Mouse (Mus musculus) left cerebral cortex, adult 2 months (tissue): Measurements from ENCODE around the gene Gpr68. TPM values are rescaled to one million over a fixed set of nuclear protein-coding genes. Genes with fewer than 3 reads are reported as not detected.

Experiments used
- DNase-seq, 2 experiments: peaks; one replicate each; pipeline ENCODE4 v3.0.0; 2021 to 2022; ENCODE audit warnings: low spot score in 2 of 2, mixed read lengths in 1 of 2; ENCODE audit errors: extremely low spot score in 1 of 2
- H3K27ac ChIP-seq: fragments of 200-600 bp; 2 replicates; pipeline ENCODE4 v1.8.1; 2022
- H3K4me3 ChIP-seq: fragments of 200-600 bp; 2 replicates; pipeline ENCODE4 v1.8.1; 2022
- CTCF ChIP-seq: fragments of 200-600 bp; IDR thresholded peaks from 2 replicates; pipeline ENCODE4 v1.8.1; 2022; ENCODE audit warnings: antibody characterized with exemption, mild to moderate bottlenecking, moderate library complexity
- intact Hi-C: fragments of 180-260 bp; cut with DNase I; formaldehyde crosslinking; loops from one replicate; pipeline ENCODE4 v1.15.1; 2025
- total RNA-seq, 2 experiments: library from RNA; stranded (reverse); gene quantifications; 2 replicates each; pipeline ENCODE4 v1.2.3; 2021

The Gpr68 gene
- total RNA-seq, 2 experiments from 2014 or later = 14.0 to 15.6 TPM

DNA sequence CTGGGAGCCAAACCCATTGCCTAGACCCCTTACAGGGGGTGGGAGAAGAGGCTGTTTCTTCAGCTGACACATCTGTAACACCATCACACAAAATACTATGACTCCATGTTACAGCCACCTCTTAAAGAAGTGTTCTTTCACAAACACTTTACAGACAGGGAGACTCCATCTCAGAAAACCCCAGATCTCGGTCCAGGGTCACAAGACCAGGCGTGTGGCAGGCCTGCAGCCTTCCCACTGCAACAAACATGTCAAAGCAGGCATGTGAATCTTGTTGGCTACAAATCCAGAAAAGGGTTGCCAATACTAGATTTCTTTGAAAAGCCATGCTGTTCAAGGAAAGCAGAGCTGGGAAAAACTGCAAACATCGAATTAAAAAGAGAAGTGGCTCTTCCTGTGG lies 33.4 kb upstream of the Gpr68 start:
- no peak overlapping the region for H3K27ac ChIP-seq
- no peak for DNase-seq
- intact Hi-C loops = no loop called here
- no peak overlapping the region for H3K4me3 ChIP-seq
- TF ChIP-seq CTCF = no peak

DNA sequence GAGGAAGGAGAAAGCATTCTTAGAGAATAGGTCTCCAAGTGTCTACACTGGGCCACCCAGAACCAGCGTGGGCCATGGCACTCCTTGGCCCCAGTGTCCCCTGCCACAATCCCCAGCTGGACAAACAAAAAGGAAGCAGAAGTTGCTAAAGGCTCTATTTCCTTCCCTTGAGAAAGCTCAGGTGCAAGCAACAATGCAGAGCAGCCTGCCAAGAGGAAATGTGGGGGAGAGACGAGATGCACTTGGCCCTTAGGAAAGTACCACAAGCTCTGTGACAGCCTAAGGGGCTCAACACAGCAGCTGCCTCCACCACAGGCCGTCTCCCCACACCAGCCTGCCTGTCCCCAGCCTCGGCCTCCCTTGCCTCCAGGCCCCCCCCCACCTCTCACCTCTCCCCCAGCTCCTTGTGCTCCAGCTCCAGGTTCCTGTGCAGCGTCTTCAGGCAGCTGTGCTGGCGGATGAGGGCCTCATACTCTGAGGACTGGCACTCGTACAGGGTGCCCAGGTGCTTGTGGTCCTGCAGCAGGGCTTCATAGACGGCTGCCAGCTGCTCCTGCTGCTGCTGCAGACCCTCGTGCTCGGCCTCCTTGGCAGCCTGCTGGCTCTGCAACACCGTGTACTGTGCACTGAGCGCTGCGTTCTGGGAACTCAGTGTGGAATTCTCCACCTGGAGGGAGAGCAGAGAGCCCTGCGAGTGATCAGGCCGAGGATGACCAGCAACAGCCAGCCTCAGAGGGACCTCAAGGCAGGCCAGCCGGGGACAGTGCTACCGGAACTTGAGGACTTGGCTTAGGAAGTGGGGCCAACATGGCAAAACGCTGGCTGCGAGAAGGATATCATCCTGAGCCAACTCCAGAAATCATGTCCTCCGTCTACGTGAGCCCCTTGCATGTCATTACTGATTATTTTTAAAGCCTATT lies 29.7 kb upstream of the Gpr68 start:
- intact Hi-C loops = loop anchor here (5.0 to 10.0 kb wide), 2 partner anchors 425 to 667 kb away; no protein-coding TSS in a partner anchor
- no peak for DNase-seq
- Histone ChIP-seq H3K4me3 (no peak overlapping the region), H3K27ac (no peak overlapping the region)
- no peak for TF ChIP-seq CTCF

DNA sequence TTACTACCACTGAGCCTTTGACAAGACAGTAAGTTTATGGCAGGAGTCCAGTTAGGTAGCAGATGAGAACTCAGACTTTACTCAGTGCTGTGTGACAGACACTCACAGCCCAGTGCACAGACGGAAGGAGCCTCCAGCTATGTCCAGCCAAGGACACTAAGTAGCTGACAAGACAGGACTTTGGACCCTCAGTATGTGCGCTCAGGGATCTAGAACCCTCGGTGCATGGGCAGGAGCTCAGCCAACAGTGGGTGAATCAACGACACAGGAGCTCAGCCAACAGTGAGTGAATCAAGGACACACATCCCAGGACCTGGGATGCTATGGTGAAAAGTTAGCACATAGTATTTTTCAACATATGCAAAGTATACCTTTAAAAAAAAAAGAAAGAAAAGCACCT lies 28.7 kb upstream of the Gpr68 start:
- Histone ChIP-seq H3K4me3 (no peak overlapping the region), H3K27ac (no peak overlapping the region)
- DNase-seq = no peak
- no peak for TF ChIP-seq CTCF
- intact Hi-C loops = loop anchor here (1.0 to 10.0 kb wide), 3 partner anchors 93 to 668 kb away; partner anchors contain the start of gene Ccdc88c

DNA sequence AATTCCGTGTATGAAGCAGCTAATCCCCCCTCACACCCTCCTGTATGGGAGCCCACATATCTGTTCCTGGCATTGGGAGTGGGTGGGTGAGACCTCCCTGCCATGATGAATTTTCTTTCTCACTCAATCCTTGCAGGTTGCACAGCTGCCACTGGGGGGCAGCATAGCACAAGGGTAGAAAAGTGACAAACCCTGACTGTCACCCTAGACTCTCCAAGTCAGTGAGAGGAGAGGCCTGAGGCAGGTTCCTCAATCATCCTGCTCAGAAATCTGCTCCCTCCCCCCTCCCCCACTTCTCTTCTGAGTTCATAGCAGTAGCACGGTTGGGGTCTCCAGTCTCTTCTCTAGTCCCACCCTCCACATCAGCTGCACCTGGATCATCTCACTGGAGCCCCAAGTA lies 28.1 kb upstream of the Gpr68 start:
- Histone ChIP-seq H3K4me3 (no peak overlapping the region), H3K27ac (no peak overlapping the region)
- peak; percentile 93 for TF ChIP-seq CTCF
- DNase-seq = peak; percentile 76 to 83
- intact Hi-C loops = loop anchor here (1.0 to 10.0 kb wide), 3 partner anchors 93 to 669 kb away; partner anchors contain the start of gene Ccdc88c

DNA sequence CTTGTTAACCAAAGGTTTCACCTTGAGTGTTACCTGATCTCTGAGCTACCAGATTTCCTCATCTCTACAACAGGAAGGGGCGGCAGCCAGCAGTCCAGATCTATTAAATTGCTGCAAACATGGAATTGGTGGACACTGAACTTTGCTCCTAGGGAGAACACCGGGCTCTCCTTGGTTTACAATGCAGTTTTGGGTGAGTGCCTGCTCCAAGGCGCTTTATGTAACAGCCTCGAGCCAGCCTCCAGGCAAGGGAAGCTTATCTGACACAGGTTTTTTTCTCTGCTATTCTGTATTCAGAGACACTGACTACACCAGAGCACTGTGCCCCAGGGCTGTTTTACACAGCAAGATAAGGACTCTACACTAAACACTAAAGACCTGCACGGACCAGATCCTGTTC lies 26.8 kb upstream of the Gpr68 start:
- no peak for TF ChIP-seq CTCF
- Histone ChIP-seq H3K4me3 (no peak overlapping the region), H3K27ac (no peak overlapping the region; the same call in 1 of the 2 replicates)
- no peak for DNase-seq
- intact Hi-C loops = loop anchor here (5.0 to 10.0 kb wide), 2 partner anchors 428 to 670 kb away; no protein-coding TSS in a partner anchor

DNA sequence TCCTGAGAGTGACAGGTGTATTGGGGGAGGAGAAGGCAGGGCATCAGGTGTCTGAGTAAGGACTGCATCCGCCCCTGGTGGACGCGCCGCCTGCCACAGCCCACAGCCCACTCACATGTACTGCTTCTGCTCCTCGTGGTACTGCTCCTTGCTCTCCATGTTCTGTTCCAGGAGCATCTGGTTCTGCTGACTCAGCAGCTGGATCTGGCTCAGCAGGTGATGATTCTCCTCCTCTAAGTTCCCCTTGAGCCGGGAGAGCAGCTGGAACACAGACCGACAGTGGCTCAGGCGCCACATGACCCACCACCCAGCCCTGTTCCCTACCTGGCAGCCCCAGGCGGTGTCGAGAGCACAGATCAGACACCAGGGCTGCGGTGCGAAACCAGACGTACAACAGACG lies 23.7 kb upstream of the Gpr68 start:
- intact Hi-C loops = loop anchor here (10.0 kb wide), 1 partner anchor 673 kb away; no protein-coding TSS in a partner anchor

DNA sequence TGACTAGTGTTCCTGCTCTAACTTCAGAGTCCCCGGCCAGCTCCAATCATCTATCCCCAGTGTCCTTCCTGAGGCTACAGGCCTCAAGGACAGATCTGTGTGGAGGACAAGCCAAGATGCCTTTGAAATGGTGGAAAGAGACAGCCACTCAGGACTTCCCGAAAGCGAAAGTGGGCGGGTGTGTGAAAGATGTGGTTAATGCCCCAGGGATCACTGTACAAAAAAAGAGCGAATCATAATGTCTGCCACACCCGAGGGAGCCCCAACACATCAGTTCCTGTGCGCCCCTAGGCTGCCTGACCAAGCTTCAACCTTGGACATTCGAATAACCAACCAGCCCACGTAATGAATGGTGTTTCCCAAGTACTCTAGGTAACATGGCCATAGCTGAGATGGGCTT lies 20.3 kb upstream of the Gpr68 start:
- no peak for DNase-seq
- intact Hi-C loops = loop anchor here (10.0 kb wide), 2 partner anchors 333 to 763 kb away; no protein-coding TSS in a partner anchor
- H3K4me3 ChIP-seq = no peak overlapping the region
- TF ChIP-seq CTCF = no peak
- H3K27ac ChIP-seq = no peak overlapping the region

More for the DNA sequence above, 23.7 kb upstream of the Gpr68 start:
- no peak for DNase-seq
- TF ChIP-seq CTCF = no peak
- no peak overlapping the region for H3K4me3 ChIP-seq
- H3K27ac ChIP-seq = no peak overlapping the region

DNA sequence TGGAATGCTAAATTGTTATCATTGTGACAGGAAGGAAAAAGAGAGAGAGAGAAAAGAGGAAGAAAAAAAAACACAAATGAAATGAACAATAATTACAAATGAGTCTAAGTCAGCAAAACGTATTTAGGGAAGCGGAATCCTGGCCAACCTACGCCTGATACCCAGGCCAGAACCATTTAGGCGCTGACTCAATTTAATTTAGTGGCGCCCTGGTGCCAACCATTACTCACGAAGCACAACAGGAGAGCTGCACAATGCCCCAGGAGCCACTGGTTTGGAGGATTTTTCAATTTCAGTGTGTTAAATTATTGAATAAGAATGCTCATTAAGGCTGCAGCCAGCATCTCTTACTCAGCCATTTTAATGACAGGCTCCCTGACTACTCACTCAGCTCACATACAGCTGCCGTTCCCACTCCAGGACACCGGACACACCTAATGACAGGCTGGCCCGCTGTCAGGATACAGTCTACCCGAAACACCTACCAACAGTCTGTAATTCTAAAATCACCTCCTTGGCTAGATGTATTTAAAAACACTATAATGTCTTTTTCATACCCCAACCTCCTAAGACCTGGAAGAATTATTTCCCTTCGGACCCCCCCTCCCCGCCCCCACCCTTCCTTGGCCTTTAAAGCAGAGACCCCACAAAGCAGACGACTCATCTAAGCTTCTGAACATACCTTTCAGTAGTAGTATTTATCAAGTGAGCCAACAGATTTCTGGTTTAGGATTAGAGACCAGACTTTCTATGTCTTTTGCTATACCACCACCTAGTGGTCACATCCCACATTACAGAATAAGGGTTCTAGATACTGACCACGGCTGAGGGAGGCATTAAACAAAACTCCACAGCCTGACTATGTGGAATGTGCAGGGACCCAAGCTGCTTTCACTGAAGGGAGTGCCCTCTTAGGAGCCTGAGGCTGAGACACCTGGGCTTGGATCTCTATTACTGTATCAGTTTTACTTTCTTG lies 17.9 kb upstream of the Gpr68 start:
- intact Hi-C loops = loop anchor here (1.0 to 10.0 kb wide), 3 partner anchors 77 to 761 kb away; no protein-coding TSS in a partner anchor
- peak; percentile 50 to 62 for DNase-seq

DNA sequence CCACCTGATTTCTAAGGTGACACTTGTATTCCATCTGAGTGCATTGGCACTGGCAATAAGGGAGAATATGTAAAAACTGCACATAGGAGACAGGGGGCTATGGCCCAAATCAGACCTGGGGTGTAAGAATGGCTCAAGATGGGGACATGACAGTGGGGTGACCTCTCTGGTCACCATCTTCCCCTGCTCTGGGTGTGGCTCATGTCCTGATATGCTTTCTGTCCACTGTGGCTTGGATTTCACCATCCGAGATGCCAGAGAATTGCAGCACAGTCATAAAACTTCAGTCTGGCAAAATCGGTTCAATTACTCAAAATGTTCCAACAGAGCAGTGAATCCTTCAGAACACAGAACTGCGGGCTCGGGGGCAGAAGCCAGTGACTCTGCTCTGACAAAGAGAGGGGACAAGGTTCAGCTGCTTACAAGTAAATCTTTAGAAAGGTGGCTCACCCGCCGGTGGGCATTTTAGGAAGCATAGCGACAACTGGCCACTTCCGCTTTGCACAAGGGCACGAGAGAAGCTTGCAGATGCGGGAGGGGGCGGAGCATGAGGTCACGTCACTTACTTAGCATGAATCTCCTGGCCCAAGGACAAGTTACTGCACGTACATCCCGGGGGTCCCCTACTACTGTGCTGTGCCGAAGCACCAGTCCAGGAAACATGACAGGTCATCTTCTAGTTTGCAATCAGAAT lies 16.8 kb upstream of the Gpr68 start:
- Histone ChIP-seq H3K4me3 (no peak overlapping the region), H3K27ac (no peak overlapping the region)
- DNase-seq = no peak
- no peak for TF ChIP-seq CTCF
- intact Hi-C loops = loop anchor here (10.0 kb wide), 2 partner anchors 330 to 760 kb away; no protein-coding TSS in a partner anchor

More for the DNA sequence above, 17.9 kb upstream of the Gpr68 start:
- no peak overlapping the region for H3K4me3 ChIP-seq
- peak; percentile 74 for TF ChIP-seq CTCF
- H3K27ac ChIP-seq = no peak overlapping the region

DNA sequence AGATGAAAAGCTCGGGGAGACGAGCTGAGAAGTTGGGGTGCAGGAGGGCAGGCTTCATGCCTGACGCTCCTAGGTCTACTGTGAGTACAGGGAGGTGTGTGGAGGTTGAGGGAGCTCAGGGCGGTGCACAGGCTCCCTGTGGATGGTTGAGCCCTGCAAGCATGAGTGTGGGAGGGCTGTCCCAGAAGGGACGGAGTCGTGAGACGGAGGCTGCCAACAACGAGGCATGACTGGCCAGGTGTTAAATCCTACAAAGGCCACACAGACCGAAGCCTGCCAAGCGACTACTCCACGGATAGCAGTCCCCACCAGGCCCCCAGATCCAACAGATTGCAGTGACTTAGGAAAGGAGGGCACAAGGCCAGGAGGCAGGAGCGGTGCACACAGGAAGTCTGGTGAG lies 2.7 kb upstream of the Gpr68 start:
- intact Hi-C loops = loop anchor here (1.0 kb wide), 1 partner anchor 23 kb away; no protein-coding TSS in a partner anchor
- no peak for TF ChIP-seq CTCF
- Histone ChIP-seq H3K4me3 (no peak overlapping the region), H3K27ac (peak overlapping the region; percentile 34; the same call in 1 of the 2 replicates)
- DNase-seq = peak in 1 of 2 experiments; percentile 64

DNA sequence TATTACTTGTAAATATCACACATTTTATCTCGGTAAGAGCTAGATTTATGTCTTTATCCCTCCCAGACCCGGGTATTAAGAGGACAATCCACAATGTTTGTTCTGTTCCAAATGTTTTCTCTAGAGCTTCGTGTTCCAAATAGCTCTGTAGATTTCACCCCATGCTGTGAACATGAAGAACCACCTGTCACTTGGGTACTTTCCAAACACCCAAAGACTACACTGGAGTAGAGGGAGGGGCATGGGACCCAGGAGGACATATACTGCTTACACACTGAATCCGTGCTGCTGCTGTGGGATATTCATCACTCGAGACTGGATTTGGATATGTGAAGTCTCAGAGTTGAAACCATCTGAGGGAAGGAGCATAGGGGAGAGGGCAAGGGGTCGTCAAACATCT lies 1.8 kb upstream of the Gpr68 start:
- Histone ChIP-seq H3K4me3 (no peak overlapping the region), H3K27ac (no peak overlapping the region)
- no peak for DNase-seq
- intact Hi-C loops = no loop called here
- TF ChIP-seq CTCF = no peak
